Mouse (Mus musculus) MEL (cell line): Measurements from ENCODE around the gene Ptpru.

Experiments used
- CTCF ChIP-seq, 3 experiments: IDR thresholded peaks in 2 of 3; conservative IDR thresholded peaks in 1 of 3; 2 replicates each; pipeline ENCODE4 v1.5.1; 2011 to 2012; ENCODE audit warnings: low read length in 3 of 3, low read depth in 2 of 3, mild to moderate bottlenecking in 2 of 3, improper control_type of control experiment in 1 of 3, inconsistent platforms in 1 of 3, mixed read lengths in 1 of 3, moderate library complexity in 1 of 3; ENCODE audit not compliant: control insufficient read depth in 1 of 3, insufficient read depth in 1 of 3, poor library complexity in 1 of 3, severe bottlenecking in 1 of 3
- GABPA ChIP-seq: IDR thresholded peaks from 2 replicates; pipeline ENCODE4 v1.6.1; 2012; ENCODE audit warnings: low read depth, mild to moderate bottlenecking, inconsistent platforms, low read length, improper control_type of control experiment, moderate library complexity
- HCFC1 ChIP-seq: IDR thresholded peaks from 2 replicates; pipeline ENCODE4 v1.6.1; 2012; ENCODE audit warnings: low read depth, mild to moderate bottlenecking, inconsistent platforms, low read length, improper control_type of control experiment, moderate library complexity
- MXI1 ChIP-seq: IDR thresholded peaks from 2 replicates; pipeline ENCODE4 v1.6.1; 2011; ENCODE audit warnings: mild to moderate bottlenecking, low read depth, low read length, improper control_type of control experiment
- MYB ChIP-seq: IDR thresholded peaks from 2 replicates; pipeline ENCODE4 v1.6.1; 2011; ENCODE audit warnings: mild to moderate bottlenecking, low read depth, low read length, improper control_type of control experiment
- NELFE ChIP-seq: IDR thresholded peaks from 2 replicates; pipeline ENCODE4 v1.6.1; 2011; ENCODE audit warnings: low read depth, low read length, improper control_type of control experiment
- NRF1 ChIP-seq: IDR thresholded peaks from 2 replicates; pipeline ENCODE4 v1.6.1; 2014; ENCODE audit warnings: low read depth, mild to moderate bottlenecking, inconsistent platforms, low read length, improper control_type of control experiment, moderate library complexity; ENCODE audit not compliant: poor library complexity, insufficient read depth, severe bottlenecking
- POLR2A ChIP-seq, 2 experiments: IDR thresholded peaks; 2 replicates each; pipeline ENCODE4 v1.6.1; 2011 to 2012; ENCODE audit warnings: low read length in 2 of 2, mild to moderate bottlenecking in 2 of 2, control low read depth in 1 of 2, improper control_type of control experiment in 1 of 2, low read depth in 1 of 2, moderate library complexity in 1 of 2; ENCODE audit not compliant: control insufficient read depth in 1 of 2, insufficient read depth in 1 of 2, poor library complexity in 1 of 2
- POLR2AphosphoS2 ChIP-seq: IDR thresholded peaks from 2 replicates; pipeline ENCODE4 v1.6.1; 2011; ENCODE audit warnings: low read length, improper control_type of control experiment
- POLR2AphosphoS5 ChIP-seq: IDR thresholded peaks from 2 replicates; pipeline ENCODE4 v1.6.1; 2012; ENCODE audit warnings: low read depth, borderline replicate concordance, mild to moderate bottlenecking, inconsistent platforms, low read length, moderate library complexity, mixed read lengths
- SMC3 ChIP-seq: IDR thresholded peaks from 2 replicates; pipeline ENCODE4 v1.6.1; 2011; ENCODE audit warnings: low read depth, low read length, improper control_type of control experiment
- TCF12 ChIP-seq: IDR thresholded peaks from 2 replicates; pipeline ENCODE4 v1.6.1; 2014; ENCODE audit warnings: low read depth, mild to moderate bottlenecking, inconsistent platforms, low read length, improper control_type of control experiment, moderate library complexity
- ZNF384 ChIP-seq: IDR thresholded peaks from 2 replicates; pipeline ENCODE4 v1.6.1; 2012; ENCODE audit warnings: low read depth, mild to moderate bottlenecking, inconsistent platforms, low read length, improper control_type of control experiment

GRCm38 (mm10) chr4:131743031-131743430 is 95.1 kb downstream of the Ptpru start:
- TF ChIP-seq NRF1 (no peak), CTCF (IDR thresholded peaks at IDR 0.05 in 2 of 3, conservative IDR thresholded peaks at IDR 0.05 in 1 of 3; ENCODE audit: control insufficient read depth in 1 of 3, insufficient read depth in 1 of 3, low read depth in 2 of 3, low read length in 3 of 3, poor library complexity in 1 of 3, severe bottlenecking in 1 of 3) (no peak), ZNF384 (no peak), TCF12 (no peak), POLR2A (IDR thresholded peaks at IDR 0.05; ENCODE audit: control insufficient read depth in 1 of 2, insufficient read depth in 1 of 2, low read depth in 1 of 2, low read length in 2 of 2, poor library complexity in 1 of 2) (no peak), MXI1 (no peak), NELFE (no peak), POLR2AphosphoS5 (no peak), HCFC1 (no peak), MYB (no peak), GABPA (no peak), SMC3 (no peak), POLR2AphosphoS2 (no peak)
